Mouse (Mus musculus) kidney, adult 2 months (tissue): ENCODE results near the gene Sdk1.

ENCODE experiments used
- CTCF ChIP-seq: fragments of 200-500 bp; conservative IDR thresholded peaks from 2 replicates; pipeline ENCODE4 v1.5.1; 2011; ENCODE audit warnings: low read depth, mild to moderate bottlenecking, control low read depth, low read length, moderate library complexity, mixed read lengths; ENCODE audit not compliant: insufficient read depth, insufficient read length
- POLR2A ChIP-seq: fragments of 200-500 bp; IDR thresholded peaks from one replicate; pipeline ENCODE4 v1.6.1; 2011; ENCODE audit warnings: low read depth, low read length, control low read depth

DNA sequence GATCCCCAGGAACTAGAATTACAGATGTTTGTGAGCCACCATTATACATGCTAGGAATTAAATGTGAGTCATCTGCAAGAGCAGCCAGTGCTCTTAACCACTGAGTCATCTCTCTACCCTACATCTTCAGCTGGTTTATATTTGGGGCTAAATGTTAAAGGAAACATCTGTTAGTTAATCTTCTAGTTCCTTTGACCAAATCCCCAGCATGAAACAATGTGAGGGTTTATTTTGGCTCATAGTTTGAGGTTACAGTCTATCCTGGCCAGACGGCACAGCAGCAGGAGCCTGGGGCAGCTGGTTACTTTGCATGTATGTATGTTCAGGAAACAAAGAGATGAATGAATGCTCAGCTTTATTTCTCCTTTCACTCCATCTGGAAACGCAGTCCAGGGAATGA is 62.5 kb downstream of the Sdk1 start:
- TF ChIP-seq POLR2A (no peak), CTCF (no peak)
